Mouse (Mus musculus) forebrain, embryonic 11.5 days (tissue): ENCODE measurements around the gene Ubxn6. TPM values are rescaled to one million over a fixed set of nuclear protein-coding genes. Genes with fewer than 3 reads are reported as not detected.

ENCODE experiments used
- ATAC-seq: fragments of 200-750 bp; cut with Nextera tagmentation; replicated peaks from 2 replicates; pipeline ENCODE4 v1.8.0; 2017; ENCODE audit warnings: moderate TSS enrichment; ENCODE audit not compliant: low FRiP score
- DNase-seq: peaks from one replicate; pipeline ENCODE4 v3.0.0-alpha.2; 2017; ENCODE audit warnings: low spot score
- H3K27ac ChIP-seq: fragments of 300-500 bp; sonication (generic); 2 replicates; pipeline ENCODE4 v1.5.1; 2014; ENCODE audit warnings: low read depth, low read length
- H3K27me3 ChIP-seq: fragments of 300-500 bp; sonication (generic); 2 replicates; pipeline ENCODE4 v1.6.1; 2014; ENCODE audit warnings: mild to moderate bottlenecking, low read length, mixed read lengths; ENCODE audit not compliant: control insufficient read depth, insufficient read depth
- H3K36me3 ChIP-seq: fragments of 300-500 bp; sonication (generic); 2 replicates; pipeline ENCODE4 v1.6.1; 2014; ENCODE audit warnings: mild to moderate bottlenecking, low read length, moderate library complexity, mixed read lengths; ENCODE audit not compliant: control insufficient read depth, insufficient read depth
- H3K4me1 ChIP-seq: fragments of 300-500 bp; sonication (generic); replicated peaks from 2 replicates; pipeline ENCODE4 v1.6.1; 2014; ENCODE audit warnings: low read length, mixed read lengths; ENCODE audit not compliant: control insufficient read depth, insufficient read depth
- H3K4me2 ChIP-seq: fragments of 300-500 bp; sonication (generic); 2 replicates; pipeline ENCODE4 v1.6.1; 2014; ENCODE audit warnings: low read depth, mild to moderate bottlenecking, low read length, moderate library complexity, mixed read lengths; ENCODE audit not compliant: severe bottlenecking
- H3K4me3 ChIP-seq: fragments of 300-500 bp; sonication (generic); 2 replicates; pipeline ENCODE4 v1.5.1; 2014; ENCODE audit warnings: low read depth, low read length
- H3K9ac ChIP-seq: fragments of 300-500 bp; sonication (generic); 2 replicates; pipeline ENCODE4 v1.6.1; 2014; ENCODE audit warnings: low read length
- H3K9me3 ChIP-seq: fragments of 300-500 bp; sonication (generic); 2 replicates; pipeline ENCODE4 v1.6.1; 2016; ENCODE audit warnings: low read length, mixed read lengths; ENCODE audit not compliant: control insufficient read depth
- WGBS: fragments of 180-500 bp; shearing (Covaris S2); extraction: QIAGEN DNeasy Blood & Tissue Kit; methylation state at CpG from one replicate; pipeline ENCODE4 v1.1.7; 2014; 5-methylcytosine and 5-hydroxymethylcytosine counted together
- polyA plus RNA-seq: library from polyadenylated mRNA; unstranded; fragments of >200 nt; fragmentation: Nextera tagmentation; extraction: Ambion mirVana; gene quantifications from 2 replicates; pipeline ENCODE4 v1.2.1, GENCODE M21; 2014

Ubxn6 gene
- polyA plus RNA-seq, 1 experiment from 2014 or later, result 43.2 TPM

- no peaks in the 10 kb centered on the region for H3K9me3 ChIP-seq
- 83% methylated on average over 4 of the region's 4 CpGs for whole genome bisulfite sequencing
- no peak for DNase-seq
- ATAC-seq, result no peak
- H3K4me1 ChIP-seq, result no peaks in the 10 kb centered on the region
- H3K9ac ChIP-seq, result no peak overlapping the region
- H3K27ac ChIP-seq, result no peak overlapping the region
- no peak overlapping the region for H3K4me3 ChIP-seq
- H3K36me3 ChIP-seq, result peaks cover 41% of the 10 kb centered on the region
- no peak overlapping the region for H3K4me2 ChIP-seq
- H3K27me3 ChIP-seq, result no peaks in the 10 kb centered on the region
These were observed 18.7 kb downstream of the Ubxn6 start for GRCm38 (mm10) chr17:56055945-56056678.

- Histone ChIP-seq H3K4me2 (no peak overlapping the region), H3K4me1 (no peaks in the 10 kb centered on the region), H3K9me3 (no peaks in the 10 kb centered on the region), H3K4me3 (no peak overlapping the region), H3K27me3 (no peaks in the 10 kb centered on the region), H3K9ac (no peak overlapping the region), H3K27ac (no peak overlapping the region), H3K36me3 (peaks cover 31% of the 10 kb centered on the region)
- DNase-seq (no peak), ATAC-seq (no peak)
These were observed 19.9 kb downstream of the Ubxn6 start for GRCm38 (mm10) chr17:56054938-56055337.

- no peak for DNase-seq
- peaks cover 18% of the 10 kb centered on the region for H3K36me3 ChIP-seq
- 90% methylated on average over 5 of the region's 5 CpGs for WGBS
- no peak overlapping the region for H3K4me3 ChIP-seq
- H3K27me3 ChIP-seq, result no peaks in the 10 kb centered on the region
- H3K9me3 ChIP-seq, result no peaks in the 10 kb centered on the region
- no peak overlapping the region for H3K4me2 ChIP-seq
- H3K4me1 ChIP-seq, result no peaks in the 10 kb centered on the region
- no peak overlapping the region for H3K9ac ChIP-seq
- no peak; the same call in 1 of the 2 replicates for ATAC-seq
- no peak overlapping the region for H3K27ac ChIP-seq
These were observed 23.5 kb downstream of the Ubxn6 start for GRCm38 (mm10) chr17:56051369-56051768.

- peak overlapping the region; percentile 61 for H3K4me2 ChIP-seq
- H3K27ac ChIP-seq, result peak overlapping the region; percentile 18; the same call in 1 of the 2 replicates
- peaks cover 9% of the 10 kb centered on the region for H3K4me1 ChIP-seq
- no peaks in the 10 kb centered on the region for H3K27me3 ChIP-seq
- H3K36me3 ChIP-seq, result no peaks in the 10 kb centered on the region
- no peaks in the 10 kb centered on the region for H3K9me3 ChIP-seq
- peak overlapping the region; percentile 83 for H3K9ac ChIP-seq
- ATAC-seq (no peak), DNase-seq (no peak)
- 4% methylated on average over 12 of the region's 12 CpGs for WGBS
- H3K4me3 ChIP-seq, result peak overlapping the region; percentile 80
These were observed 34.0 kb downstream of the Ubxn6 start for GRCm38 (mm10) chr17:56040857-56041163.

- DNase-seq, result peak; percentile 97
- peak; percentile 84 for ATAC-seq
- H3K27ac ChIP-seq, result peak within 1 kb of the TSS; percentile 71; the same call in 1 of the 2 replicates
- H3K27me3 ChIP-seq, result no peaks in the 10 kb centered on the region
- peaks cover 14% of the 10 kb centered on the region for H3K4me1 ChIP-seq
- H3K4me2 ChIP-seq, result peak within 1 kb of the TSS; percentile 61
- no peaks in the 10 kb centered on the region for H3K36me3 ChIP-seq
- WGBS, result under 1% methylated on average over 68 of the region's 68 CpGs
- H3K4me3 ChIP-seq, result peak within 1 kb of the TSS; percentile 80
- peak within 1 kb of the TSS; percentile 83 for H3K9ac ChIP-seq
- H3K9me3 ChIP-seq, result no peaks in the 10 kb centered on the region
These were observed 34.6 kb downstream of the Ubxn6 start, which contains the start of gene Chaf1a for GRCm38 (mm10) chr17:56040030-56040856. Chaf1a (plus strand) TSS chr17:56040439.

- Histone ChIP-seq H3K36me3 (peaks cover 2% of the 10 kb centered on the region; the same call in 1 of the 2 replicates), H3K4me1 (peaks cover 15% of the 10 kb centered on the region), H3K4me3 (no peak overlapping the region), H3K4me2 (no peak overlapping the region; the same call in 1 of the 2 replicates), H3K9ac (no peak overlapping the region; the same call in 1 of the 2 replicates), H3K27me3 (no peaks in the 10 kb centered on the region), H3K27ac (no peak overlapping the region), H3K9me3 (no peaks in the 10 kb centered on the region)
- 84% methylated on average over 4 of the region's 4 CpGs for WGBS
- ATAC-seq (no peak), DNase-seq (no peak)
These were observed 35.5 kb downstream of the Ubxn6 start for GRCm38 (mm10) chr17:56039345-56039744.

GRCm38 (mm10) chr17:56038583-56039261 is 36.1 kb downstream of the Ubxn6 start:
- DNase-seq, result no peak
- no peak overlapping the region for H3K27ac ChIP-seq
- ATAC-seq, result no peak
- H3K4me1 ChIP-seq, result peaks cover 15% of the 10 kb centered on the region
- H3K9ac ChIP-seq, result no peak overlapping the region
- H3K9me3 ChIP-seq, result no peaks in the 10 kb centered on the region
- H3K4me2 ChIP-seq, result no peak overlapping the region
- 86% methylated on average over 8 of the region's 8 CpGs for WGBS
- H3K4me3 ChIP-seq, result no peak overlapping the region
- peaks cover 2% of the 10 kb centered on the region; the same call in 1 of the 2 replicates for H3K36me3 ChIP-seq
- H3K27me3 ChIP-seq, result no peaks in the 10 kb centered on the region

GRCm38 (mm10) chr17:56036901-56037287 is 37.9 kb downstream of the Ubxn6 start:
- no peak overlapping the region for H3K27ac ChIP-seq
- no peaks in the 10 kb centered on the region for H3K27me3 ChIP-seq
- peak overlapping the region; percentile 85; the same call in 1 of the 2 replicates for H3K4me3 ChIP-seq
- H3K9me3 ChIP-seq, result no peaks in the 10 kb centered on the region
- peak; percentile 24 for ATAC-seq
- H3K4me2 ChIP-seq, result peak overlapping the region; percentile 13; the same call in 1 of the 2 replicates
- H3K9ac ChIP-seq, result 0 out of 2 replicates have a peak overlapping the region, but pooled peaks have one; percentile 27
- WGBS, result 39% methylated on average over 13 of the region's 13 CpGs
- no peak for DNase-seq
- H3K36me3 ChIP-seq, result peaks cover 2% of the 10 kb centered on the region; the same call in 1 of the 2 replicates
- H3K4me1 ChIP-seq, result peaks cover 12% of the 10 kb centered on the region
